Mouse (Mus musculus) gastrocnemius, postnatal 36 days (tissue): Measurements from ENCODE around the gene Iqck. TPM values are rescaled to one million over a fixed set of nuclear protein-coding genes. Genes with fewer than 3 reads are reported as not detected.

Experiments
- DNase-seq, 2 experiments: peaks; one replicate each; pipeline ENCODE4 v3.0.0; 2022
- intact Hi-C: fragments of 180-260 bp; cut with DNase I; formaldehyde crosslinking; loops from one replicate; pipeline ENCODE4 v1.15.1; 2025
- total RNA-seq, 2 experiments: library from RNA; stranded (reverse); gene quantifications; 2 replicates each; pipeline ENCODE4 v1.2.3; 2021

Gene Iqck
- total RNA-seq, 2 experiments from 2014 or later, result 0.52 TPM; not detected in 1

DNA sequence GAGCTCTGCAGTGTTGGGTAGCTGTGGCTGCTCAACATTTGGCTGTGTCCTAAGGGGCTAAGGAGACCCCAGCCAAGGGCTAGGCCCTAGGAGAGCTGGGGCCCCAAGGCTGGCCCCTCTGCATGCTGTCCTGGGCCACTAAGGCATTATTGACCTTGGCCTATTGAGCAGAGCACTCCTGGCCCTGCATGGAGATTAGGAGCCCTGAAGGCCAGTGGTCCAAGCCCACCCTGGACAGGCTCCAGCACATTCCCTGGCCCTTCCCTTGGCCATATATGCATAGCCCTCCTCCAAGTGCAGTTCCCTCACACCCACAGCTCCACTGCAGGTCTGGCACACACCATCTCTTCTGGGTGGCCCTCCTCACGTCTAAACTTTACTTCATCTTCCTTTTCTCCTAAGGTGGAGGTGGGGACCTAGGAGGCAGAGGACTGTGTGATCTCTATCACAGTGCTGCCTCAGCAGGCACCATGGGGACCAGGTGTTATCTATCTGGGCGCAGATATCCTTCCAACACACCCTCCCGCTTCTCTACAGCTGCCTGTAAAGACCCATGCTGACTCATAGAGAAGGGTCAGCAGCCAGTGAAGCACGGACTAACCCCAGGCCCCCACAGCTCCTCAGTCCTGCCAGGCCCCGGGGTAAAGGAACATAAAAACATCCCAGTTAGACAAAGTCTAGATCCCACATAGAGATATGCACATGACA, 5.9 kb upstream of the Iqck start:
- DNase-seq, result no peak
- intact Hi-C loops, result no loop called here

DNA sequence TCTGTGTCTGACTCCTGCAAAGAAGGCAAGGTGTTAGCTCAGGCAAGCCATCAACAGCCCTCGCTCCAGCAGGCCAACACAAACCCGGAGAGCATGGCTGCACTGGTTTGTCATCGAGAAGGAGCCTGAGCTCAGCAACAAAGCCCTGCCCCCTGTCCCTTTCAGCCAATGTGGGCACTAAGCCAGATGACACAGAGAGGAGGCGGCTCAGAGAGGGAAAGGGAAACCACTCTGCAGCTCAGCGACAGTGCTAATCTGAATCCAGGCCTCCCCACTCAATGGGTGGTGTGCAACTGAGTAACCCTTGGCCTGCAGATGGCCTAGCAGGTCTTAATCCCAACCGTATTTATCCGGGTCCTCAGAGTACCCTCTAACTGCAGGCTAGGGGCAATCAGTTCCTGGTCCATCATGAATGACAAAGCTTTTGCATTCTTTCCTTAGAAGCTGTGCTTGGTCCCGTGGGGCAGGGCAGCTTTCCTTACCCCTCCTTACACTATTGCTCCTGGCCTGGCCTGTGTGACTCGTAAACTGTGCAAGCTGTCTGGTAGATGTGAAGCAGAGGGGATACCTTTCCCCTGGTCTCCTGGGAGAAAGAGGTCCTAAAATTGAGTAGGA, 4.8 kb upstream of the Iqck start:
- intact Hi-C loops, result no loop called here
- DNase-seq, result no peak

DNA sequence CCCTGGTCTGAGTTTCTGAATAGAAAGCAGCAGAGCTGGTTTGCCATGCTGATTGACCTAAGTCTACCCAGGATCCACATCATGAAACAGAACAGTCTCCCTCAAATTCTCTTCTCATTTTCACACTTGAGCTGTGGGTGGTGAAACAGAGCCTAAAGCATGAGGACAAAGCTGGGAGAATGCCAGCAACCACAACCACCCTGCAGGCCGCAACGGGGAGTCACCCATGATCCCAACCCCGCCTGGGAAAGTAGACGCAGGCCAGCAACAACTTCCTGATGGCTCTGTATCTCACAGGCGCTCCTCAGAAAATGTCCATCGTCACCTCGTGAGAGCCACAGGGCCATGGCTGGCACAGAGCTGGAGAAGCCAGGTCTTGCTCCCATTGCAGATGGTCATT, 4.0 kb upstream of the Iqck start:
- no peak for DNase-seq
- intact Hi-C loops, result no loop called here

DNA sequence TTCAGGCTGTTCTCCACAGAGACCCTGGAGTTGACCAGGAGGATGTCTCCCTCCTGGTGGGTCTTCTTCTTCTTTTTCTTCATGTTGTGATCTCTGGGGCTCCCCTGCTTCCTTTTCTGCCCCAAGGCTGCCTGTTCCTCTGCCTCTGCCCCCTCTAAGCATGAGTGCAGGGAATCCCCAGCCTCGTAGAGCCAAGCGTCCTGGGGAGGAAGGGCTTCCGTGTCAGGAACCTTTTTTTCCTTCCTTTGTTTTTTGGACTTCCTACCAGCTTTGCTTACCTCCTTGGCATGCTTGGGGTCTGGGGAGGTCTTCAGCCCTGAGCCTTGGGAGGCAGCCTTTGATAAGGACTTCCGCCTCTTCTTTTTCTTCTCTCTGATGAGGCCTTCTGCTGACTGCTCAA, 2.9 kb upstream of the Iqck start:
- no peak for DNase-seq
- intact Hi-C loops, result no loop called here

DNA sequence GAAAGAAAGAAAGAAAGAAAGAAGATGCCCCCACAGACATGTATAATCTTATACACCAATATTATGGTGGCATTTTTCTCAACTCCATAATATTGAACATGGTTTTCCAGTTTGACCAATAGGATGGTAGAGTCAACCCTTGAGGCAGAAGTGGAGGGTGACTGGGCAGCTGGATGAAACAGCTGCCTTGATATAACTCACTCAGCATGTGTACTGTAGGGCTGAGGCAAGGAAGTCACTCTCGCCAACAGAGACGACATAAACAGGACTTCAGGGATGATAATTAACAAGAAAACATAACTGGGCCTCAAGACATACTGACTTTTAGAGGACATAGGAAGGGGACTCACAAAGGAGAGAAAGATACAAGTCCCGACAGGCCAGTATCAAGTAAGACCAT, 946 bp upstream of the Iqck start:
- DNase-seq, result no peak
- intact Hi-C loops, result loop anchor here (5.0 kb wide), 1 partner anchor 138 kb away; no protein-coding TSS in a partner anchor

DNA sequence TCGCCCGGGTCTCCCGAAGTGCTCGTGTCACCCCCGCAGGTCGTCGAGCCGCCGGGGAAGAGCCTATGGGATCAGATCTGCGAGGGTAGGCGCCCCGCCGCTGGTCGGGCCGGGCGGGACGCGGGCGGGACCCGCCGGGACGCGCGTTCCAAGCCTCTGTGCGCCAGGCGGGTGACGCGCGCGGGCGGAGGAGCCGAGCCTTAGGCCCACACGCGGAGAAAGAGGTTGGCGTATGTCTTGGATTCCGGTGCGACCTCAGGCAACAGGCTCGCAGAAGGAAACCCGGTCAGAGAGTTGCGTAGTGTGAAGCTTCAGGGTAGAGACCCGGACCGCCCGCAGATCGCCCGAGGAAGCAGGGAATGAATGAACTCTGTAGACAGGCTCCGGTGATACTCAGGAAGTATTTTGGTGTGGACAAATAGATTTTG, 339 bp downstream of the Iqck start, which contains the start of gene Knop1:
TSS of gene Knop1 (minus strand) at position 378 of the 428 bp plus-strand sequence.
- no peak for DNase-seq
- intact Hi-C loops, result loop anchor here (5.0 kb wide), 1 partner anchor 136 kb away; no protein-coding TSS in a partner anchor

DNA sequence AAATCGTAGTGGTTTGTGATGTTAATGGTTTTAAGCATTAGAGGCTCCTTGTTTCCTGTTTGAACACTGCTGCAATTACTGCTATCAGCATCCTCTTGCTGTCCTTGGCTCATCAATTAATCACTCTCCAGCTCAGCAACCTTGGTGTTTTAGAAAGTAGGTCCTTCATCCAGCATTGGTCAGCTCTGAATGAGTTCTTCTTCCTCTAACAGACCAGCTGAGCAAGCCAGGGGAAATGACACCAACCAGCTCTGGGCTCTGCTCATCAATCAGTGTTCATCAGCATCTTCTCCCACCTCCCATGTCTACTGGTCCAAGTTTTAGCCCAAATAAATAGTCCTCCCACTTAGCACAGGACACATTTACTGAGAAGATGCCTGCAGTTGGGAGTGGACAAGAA, 3.1 kb downstream of the Iqck start:
- DNase-seq, result no peak
- intact Hi-C loops, result loop anchor here (5.0 kb wide), 1 partner anchor 134 kb away; no protein-coding TSS in a partner anchor

DNA sequence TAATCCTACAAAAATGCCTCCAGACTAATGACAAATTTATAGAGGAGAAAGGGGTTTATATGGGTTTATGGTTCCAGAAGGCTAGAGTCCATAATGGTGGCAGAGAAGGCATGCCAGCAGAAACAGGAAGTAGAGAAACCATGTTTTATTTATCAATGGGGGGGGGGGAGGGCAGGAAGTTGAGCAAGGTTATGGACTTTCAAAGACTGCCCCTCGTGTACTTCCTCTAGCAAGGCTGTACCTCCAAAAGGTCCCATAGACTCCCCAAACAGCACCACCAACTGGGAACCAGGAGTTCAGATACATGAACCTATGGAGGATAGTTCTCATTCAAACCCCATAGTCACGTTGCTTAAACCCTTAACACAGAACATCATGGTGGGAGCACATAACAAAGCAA, 9.8 kb downstream of the Iqck start:
- no peak for DNase-seq
- intact Hi-C loops, result no loop called here

GRCm38 (mm10) chr7:118879466-118880029, 24.0 kb downstream of the Iqck start:
- DNase-seq, result no peak
- intact Hi-C loops, result no loop called here

- intact Hi-C loops, result no loop called here
Observed at GRCm38 (mm10) chr7:118883957-118884356, 28.4 kb downstream of the Iqck start.

GRCm38 (mm10) chr7:118884969-118885368, 29.4 kb downstream of the Iqck start:
- no peak for DNase-seq
- intact Hi-C loops, result no loop called here

More at GRCm38 (mm10) chr7:118883957-118884356, 28.4 kb downstream of the Iqck start:
- no peak for DNase-seq

GRCm38 (mm10) chr7:118887303-118888055, 31.9 kb downstream of the Iqck start:
- intact Hi-C loops, result no loop called here
- DNase-seq, result no peak

GRCm38 (mm10) chr7:118889046-118889680, 33.6 kb downstream of the Iqck start:
- intact Hi-C loops, result no loop called here
- DNase-seq, result no peak

- intact Hi-C loops, result no loop called here
- no peak for DNase-seq
Observed at GRCm38 (mm10) chr7:118895469-118896450, 40.2 kb downstream of the Iqck start.

DNA sequence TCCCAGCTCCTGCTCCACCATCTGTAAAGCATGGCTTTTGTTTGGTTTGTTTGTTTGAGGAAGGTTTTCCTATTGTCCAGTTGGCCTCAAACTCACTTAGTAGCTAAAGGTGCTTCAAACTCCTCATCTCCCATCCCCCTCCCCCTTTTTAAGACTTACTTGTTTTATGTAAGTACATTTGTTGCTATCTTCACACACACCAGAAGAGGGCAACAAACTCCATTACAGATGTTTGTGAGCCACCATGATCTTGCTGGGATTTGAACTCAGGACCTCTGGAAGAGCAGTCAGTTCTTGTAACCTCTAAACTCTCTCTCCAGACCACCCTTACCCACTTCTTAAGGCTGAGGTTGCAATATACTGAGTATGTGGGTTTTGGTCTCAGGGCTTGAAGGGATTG, 42.5 kb downstream of the Iqck start:
- intact Hi-C loops, result no loop called here
- DNase-seq, result no peak

GRCm38 (mm10) chr7:118900090-118900489, 44.5 kb downstream of the Iqck start:
- intact Hi-C loops, result no loop called here
- no peak for DNase-seq

- intact Hi-C loops, result no loop called here
- peak in 1 of 2 experiments; percentile 20 for DNase-seq
Observed at GRCm38 (mm10) chr7:118902944-118903343, 47.4 kb downstream of the Iqck start.

DNA sequence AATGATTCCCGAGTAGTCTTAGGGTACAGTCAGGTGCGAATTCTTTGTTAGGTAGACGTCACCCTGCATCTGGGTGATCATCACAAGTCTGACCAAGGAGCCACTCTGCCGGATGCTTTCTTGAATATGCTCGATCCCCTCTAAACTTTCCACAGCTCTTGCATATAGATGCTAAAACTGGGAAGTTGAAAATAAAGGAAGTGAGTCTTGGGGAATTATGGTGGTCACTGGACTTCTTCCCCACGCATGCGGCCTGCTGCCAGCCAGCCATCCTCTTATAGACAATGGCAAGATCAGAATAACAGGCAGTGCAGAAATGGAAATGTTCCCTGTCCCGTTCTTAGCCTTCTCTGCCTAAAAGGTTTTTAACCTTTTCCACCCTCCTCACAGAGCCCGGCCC, 48.3 kb downstream of the Iqck start:
- no peak for DNase-seq
- intact Hi-C loops, result no loop called here

GRCm38 (mm10) chr7:118904530-118904929, 49.0 kb downstream of the Iqck start:
- intact Hi-C loops, result no loop called here
- no peak for DNase-seq
